ENCODE assay signal across 16 mouse cellular contexts in the genomic region with DNA sequence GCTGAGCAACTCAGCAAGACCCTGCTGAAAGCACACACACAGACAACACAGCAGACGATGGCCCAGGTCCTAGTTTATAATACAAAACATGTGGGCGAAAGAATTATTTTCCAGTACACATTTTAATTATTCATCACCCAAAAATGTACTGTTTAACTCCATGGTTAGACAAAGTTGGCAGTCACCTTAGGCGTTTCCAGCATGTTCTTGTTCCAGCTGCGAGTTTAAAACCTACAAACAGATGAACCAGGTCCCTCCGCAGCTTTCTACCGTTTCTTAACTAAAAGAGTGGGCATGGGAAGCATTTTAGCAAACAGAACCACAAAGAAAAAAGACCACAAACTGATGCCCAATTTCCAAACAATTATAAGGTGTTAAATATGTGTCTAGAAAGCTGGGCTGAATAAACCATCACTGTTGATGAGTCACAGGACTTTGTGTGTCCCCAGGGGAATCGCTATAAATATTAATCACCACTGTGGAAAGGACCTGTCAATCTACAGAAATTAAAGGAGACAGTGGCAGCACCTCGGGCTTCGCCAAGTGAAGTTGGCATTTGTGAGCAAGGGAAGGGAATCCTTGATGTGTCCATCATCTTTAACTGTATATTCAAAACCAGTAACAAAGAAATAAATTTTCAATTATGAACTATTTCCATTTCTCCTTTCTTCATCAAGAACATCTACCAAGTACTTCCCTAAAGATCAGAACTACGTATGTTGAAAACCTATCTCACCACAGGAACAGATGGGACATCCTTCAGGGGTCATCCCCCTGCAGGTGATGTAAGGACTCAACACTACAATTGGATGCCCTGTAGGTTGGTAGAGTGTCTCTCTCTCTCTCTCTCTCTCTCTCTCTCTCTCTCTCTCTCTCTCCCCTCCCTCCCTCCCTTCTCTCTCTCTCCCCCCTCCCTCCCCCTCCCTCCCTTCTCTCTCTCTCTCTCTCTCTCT. TPM values are rescaled to one million over a fixed set of nuclear protein-coding genes. Genes with fewer than 3 reads are reported as not detected.
DNase-seq lines count a peak whose midpoint lies in the region; ATAC-seq and TF ChIP-seq lines count a peak whose summit lies in the region.
"Had no signal": no experiment of that assay in that cellular context is flagged by ENCODE, and none has a peak within 500 bp of the region (broad histone marks: within the 10 kb centered on the region; RNA-seq: fewer than 3 reads in every experiment).

No protein-coding gene starts in this region.

- H3K4me3 ChIP-seq in hindbrain, postnatal 0 days (ENCODE audit: low read length) = no peak overlapping the region
- H3K4me3 ChIP-seq in hindbrain, embryonic 16.5 days (ENCODE audit: low read length) = no peak overlapping the region
- H3K4me3 ChIP-seq: embryonic facial prominence, embryonic 13.5 days; intestine, embryonic 15.5 days had no signal

- no peaks in the 10 kb centered on the region for H3K36me3 ChIP-seq in hindbrain, postnatal 0 days (ENCODE audit: insufficient read depth, low read length)
- H3K36me3 ChIP-seq in hindbrain, embryonic 16.5 days (ENCODE audit: control insufficient read depth, insufficient read depth, low read length) = no peaks in the 10 kb centered on the region
- H3K36me3 ChIP-seq: embryonic facial prominence, embryonic 13.5 days; intestine, embryonic 15.5 days had no signal

- intact Hi-C loops in left cerebral cortex, postnatal 10 days (cut with DNase I) = no loop called here

- H3K4me2 ChIP-seq in hindbrain, postnatal 0 days (ENCODE audit: low read depth, low read length) = no peak overlapping the region
- no peak overlapping the region for H3K4me2 ChIP-seq in hindbrain, embryonic 16.5 days (ENCODE audit: low read length)
- H3K4me2 ChIP-seq: embryonic facial prominence, embryonic 13.5 days; intestine, embryonic 15.5 days; liver, embryonic 11.5 days; lung, embryonic 14.5 days had no signal

- no peaks in the 10 kb centered on the region for H3K9me3 ChIP-seq in hindbrain, postnatal 0 days (ENCODE audit: low read length)
- no peaks in the 10 kb centered on the region for H3K9me3 ChIP-seq in hindbrain, embryonic 16.5 days (ENCODE audit: control insufficient read depth, low read length)
- H3K9me3 ChIP-seq: intestine, embryonic 15.5 days had no signal

- no peak for TF ChIP-seq CTCF in hindbrain, postnatal 0 days (IDR thresholded peaks at IDR 0.05; ENCODE audit: low read depth)
- TF ChIP-seq CTCF in brain, embryonic 14.5 days (IDR thresholded peaks at IDR 0.05; ENCODE audit: borderline replicate concordance, extremely low read depth, insufficient read depth, insufficient read length) = no peak

- no peaks in the 10 kb centered on the region for H3K27me3 ChIP-seq in hindbrain, postnatal 0 days (ENCODE audit: insufficient read depth, low read length)
- no peaks in the 10 kb centered on the region for H3K27me3 ChIP-seq in hindbrain, embryonic 16.5 days (replicated peaks; ENCODE audit: control insufficient read depth, insufficient read depth, low read length)
- H3K27me3 ChIP-seq: embryonic facial prominence, embryonic 13.5 days; intestine, embryonic 15.5 days had no signal

- peak; percentile 10 for DNase-seq in hindbrain, postnatal 0 days (ENCODE audit: low spot score)
- DNase-seq in 3T3-L1 (ENCODE audit: low read depth, low spot score) = peak; percentile 94
- DNase-seq in brain, embryonic 14.5 days (ENCODE audit: low read depth) = peak; percentile 46
- no peak for DNase-seq in left cerebral cortex, postnatal 10 days (ENCODE audit: extremely low spot score in 1 of 2, low spot score in 2 of 2)
- DNase-seq in heart, postnatal 4 days = no peak
- DNase-seq: cerebellum, postnatal 25 days; kidney, postnatal 14 days; lung, embryonic 14.5 days; thymus, postnatal 4 days had no signal

- H3K9ac ChIP-seq in hindbrain, postnatal 0 days (replicated peaks; ENCODE audit: low read length) = no peak overlapping the region
- no peak overlapping the region for H3K9ac ChIP-seq in hindbrain, embryonic 16.5 days (ENCODE audit: low read depth, low read length)
- H3K9ac ChIP-seq: embryonic facial prominence, embryonic 13.5 days; intestine, embryonic 15.5 days; lung, embryonic 14.5 days had no signal

- no peaks in the 10 kb centered on the region for H3K4me1 ChIP-seq in hindbrain, postnatal 0 days (ENCODE audit: insufficient read depth, low read length)
- no peaks in the 10 kb centered on the region for H3K4me1 ChIP-seq in hindbrain, embryonic 16.5 days (ENCODE audit: control insufficient read depth, insufficient read depth, low read depth, low read length)

- WGBS in hindbrain, postnatal 0 days = 74% methylated on average over 10 of the region's 10 CpGs
- WGBS in hindbrain, embryonic 16.5 days = 78% methylated on average over 10 of the region's 10 CpGs

- TF ChIP-seq POLR2A in brain, embryonic 14.5 days (IDR thresholded peaks at IDR 0.05; ENCODE audit: borderline replicate concordance, extremely low read depth, insufficient read depth, insufficient read length, poor library complexity, severe bottlenecking) = no peak

- no peak for ATAC-seq in hindbrain, postnatal 0 days
- ATAC-seq in hindbrain, embryonic 16.5 days = no peak
- peak; percentile 60 for ATAC-seq in megakaryocyte progenitor cell, adult 5-6 weeks (replicated peaks; ENCODE audit: poor library complexity)
- ATAC-seq: CD4-positive, CD25-positive, alpha-beta regulatory T cell, adult 4 months; forebrain, embryonic 14.5 days; intestine, embryonic 15.5 days had no signal

- no peak overlapping the region for H3K27ac ChIP-seq in hindbrain, postnatal 0 days
- H3K27ac ChIP-seq in hindbrain, embryonic 16.5 days (ENCODE audit: low read depth, low read length) = no peak overlapping the region
- H3K27ac ChIP-seq: embryonic facial prominence, embryonic 13.5 days; intestine, embryonic 15.5 days had no signal

RNA-seq across cellular contexts. Expression of a gene that starts 23.1 kb away (rescaled TPM):
- total RNA-seq in hindbrain, postnatal 0 days (2014; rRNA removed) = 3.4 and 5.2 TPM in 2 replicates
- 3.7 and 4.2 TPM in 2 replicates for polyA plus RNA-seq in hindbrain, postnatal 0 days (2015; fragmentation: Nextera tagmentation; extraction: Ambion mirVana)
- polyA plus RNA-seq in hindbrain, embryonic 16.5 days (2015; fragmentation: Nextera tagmentation; extraction: Ambion mirVana) = 5.0 and 6.1 TPM in 2 replicates
- 4.1 and 5.0 TPM in 2 replicates for polyA plus RNA-seq in brain, embryonic 14.5 days (2012; rRNA removed)
- total RNA-seq in megakaryocyte progenitor cell, adult 5-6 weeks (2015) = 6.0 and 6.6 TPM in 2 replicates
- total RNA-seq in megakaryocyte progenitor cell, adult 5-6 weeks (2017) = 12.2 and 16.8 TPM in 2 replicates
- total RNA-seq in left cerebral cortex, postnatal 10 days (2021) = 10 to 100 TPM; 11.0 TPM
- 10 to 100 TPM; 50.3 to 51.3 TPM for total RNA-seq in heart, postnatal 4 days (2021)

RNA-seq across cellular contexts. Expression of a gene that starts 54.5 kb away (rescaled TPM):
- total RNA-seq in hindbrain, postnatal 0 days (2014; rRNA removed) = 19.8 and 23.0 TPM in 2 replicates
- 21.1 and 22.0 TPM in 2 replicates for polyA plus RNA-seq in hindbrain, postnatal 0 days (2015; fragmentation: Nextera tagmentation; extraction: Ambion mirVana)
- polyA plus RNA-seq in hindbrain, embryonic 16.5 days (2015; fragmentation: Nextera tagmentation; extraction: Ambion mirVana) = 27.3 and 28.0 TPM in 2 replicates
- polyA plus RNA-seq in brain, embryonic 14.5 days (2012; rRNA removed) = 19.7 and 22.6 TPM in 2 replicates
- total RNA-seq in megakaryocyte progenitor cell, adult 5-6 weeks (2015) = 19.4 and 22.6 TPM in 2 replicates
- 23.2 and 31.2 TPM in 2 replicates for total RNA-seq in megakaryocyte progenitor cell, adult 5-6 weeks (2017)
- total RNA-seq in left cerebral cortex, postnatal 10 days (2021) = 10 to 100 TPM; 25.5 to 29.2 TPM
- total RNA-seq in heart, postnatal 4 days (2021) = 10 to 100 TPM; 14.1 to 15.5 TPM

Comparison
In these comparisons a context has a peak if more than half of its experiments do, and no peak if none do; other contexts are left out.
1. DNase-seq: peak in hindbrain, postnatal 0 days (single experiment), 3T3-L1 (single experiment) and brain, embryonic 14.5 days (single experiment); none in left cerebral cortex, postnatal 10 days (0 of 2) and heart, postnatal 4 days (single experiment).